Mouse (Mus musculus): Measurements from ENCODE around the gene Gcn1l1.

Gene Gcn1l1

GRCm38 (mm10) chr5:115535635-115536034 lies 29.4 kb upstream of the Gcn1l1 start:
- DNase-seq: no peak

- peak; percentile 49 to 61 for DNase-seq
These were observed 26.9 kb upstream of the Gcn1l1 start for GRCm38 (mm10) chr5:115538017-115538692.

DNA sequence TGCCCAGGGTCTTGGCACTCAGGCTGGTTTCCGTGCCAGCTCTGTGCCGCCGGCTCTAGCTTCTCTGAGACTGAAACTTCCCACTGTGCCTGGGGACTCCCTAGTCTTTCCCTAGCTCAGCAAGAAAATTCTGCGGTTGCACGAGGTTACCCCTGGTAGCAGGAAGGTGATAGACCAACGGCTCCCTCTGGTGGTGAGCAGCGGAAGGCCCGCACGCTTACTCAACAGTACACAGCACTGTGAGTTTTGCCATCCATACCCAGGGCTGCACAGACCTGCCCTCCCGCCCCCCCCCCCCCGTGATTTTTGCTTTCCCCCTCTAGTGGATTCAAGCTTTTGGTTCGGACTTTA lies 26.4 kb upstream of the Gcn1l1 start:
- peak; percentile 94 to 95 for DNase-seq

DNA sequence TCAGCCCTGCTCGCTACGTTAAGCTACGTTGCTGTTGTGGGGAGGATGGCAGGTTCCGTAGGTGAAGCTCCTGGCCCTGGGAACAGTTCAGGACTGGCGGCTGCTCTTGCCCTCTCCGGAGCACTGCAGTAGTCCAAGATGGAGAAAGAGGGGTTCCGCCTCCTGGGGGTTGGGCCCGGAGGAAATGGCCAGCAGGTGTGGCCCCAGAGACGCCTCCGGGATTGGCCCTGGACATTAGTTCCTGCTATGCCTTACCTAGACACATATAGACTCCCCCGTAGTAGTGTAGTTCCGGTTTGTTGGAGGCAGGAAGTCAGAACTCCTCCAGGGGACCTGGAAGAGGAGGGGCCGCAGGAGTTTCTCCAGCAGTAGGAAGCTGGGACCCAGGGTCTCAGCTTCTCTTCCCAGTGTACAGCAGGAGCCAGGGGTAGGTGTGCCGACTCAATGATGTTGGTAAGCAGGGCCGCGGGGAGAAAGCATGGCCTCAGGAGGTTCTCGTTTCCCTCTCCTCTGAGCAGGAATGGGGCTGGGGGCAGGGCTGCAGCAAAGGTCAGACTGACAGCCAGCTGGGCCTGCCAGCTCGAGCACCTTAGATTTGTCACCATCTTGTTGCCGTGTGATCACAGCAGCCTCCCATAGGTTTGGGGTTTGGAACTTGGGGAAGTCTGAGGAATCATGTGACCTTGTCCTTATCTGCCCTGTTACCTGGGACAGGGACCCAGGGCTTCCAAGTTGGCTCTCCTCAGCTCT lies 22.2 kb upstream of the Gcn1l1 start:
- peak in 1 of 2 experiments; percentile 20 for DNase-seq

DNA sequence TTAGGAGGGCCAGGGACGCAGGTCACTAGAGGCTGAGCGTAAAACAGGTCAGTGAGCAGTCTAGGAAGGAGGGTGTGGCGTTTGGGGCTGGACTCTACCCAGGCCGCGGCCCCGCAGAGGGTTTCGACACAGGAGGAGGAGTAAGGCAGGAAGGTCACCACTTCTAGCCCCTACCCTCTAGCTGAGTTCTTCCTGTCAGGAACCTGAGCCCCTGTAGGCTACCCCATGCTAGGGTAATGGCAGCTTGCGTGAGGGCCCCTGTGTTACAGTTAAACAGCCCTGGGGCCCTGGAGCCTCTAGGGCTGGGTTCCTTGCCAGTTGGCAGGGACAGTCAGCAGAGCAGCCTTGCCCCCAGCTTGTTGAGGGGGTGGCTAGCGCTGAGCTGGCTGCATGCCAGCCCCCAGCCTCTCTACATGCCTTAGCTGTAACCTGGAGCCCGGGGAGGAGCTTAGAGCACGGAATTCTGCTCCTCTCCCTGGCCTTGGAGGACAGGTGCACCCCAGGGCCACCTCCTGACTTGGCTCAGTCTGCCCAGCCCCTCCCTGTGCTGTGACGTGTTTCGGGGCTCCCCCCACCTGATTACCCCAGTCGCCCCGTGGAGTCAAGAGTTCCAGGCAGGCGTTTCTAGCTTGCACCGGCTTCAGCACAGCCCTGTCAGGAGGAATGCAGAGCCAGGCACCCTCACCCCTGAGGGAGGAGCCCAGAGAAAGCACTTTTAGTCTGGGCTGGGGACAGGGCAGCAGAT lies 21.4 kb upstream of the Gcn1l1 start:
- peak; percentile 86 to 87 for DNase-seq

GRCm38 (mm10) chr5:115544655-115545185 lies 20.3 kb upstream of the Gcn1l1 start:
- peak; percentile 43 to 52 for DNase-seq

- peak in 1 of 2 experiments; percentile 49 for DNase-seq
These were observed 19.4 kb upstream of the Gcn1l1 start for GRCm38 (mm10) chr5:115545636-115546035.

DNA sequence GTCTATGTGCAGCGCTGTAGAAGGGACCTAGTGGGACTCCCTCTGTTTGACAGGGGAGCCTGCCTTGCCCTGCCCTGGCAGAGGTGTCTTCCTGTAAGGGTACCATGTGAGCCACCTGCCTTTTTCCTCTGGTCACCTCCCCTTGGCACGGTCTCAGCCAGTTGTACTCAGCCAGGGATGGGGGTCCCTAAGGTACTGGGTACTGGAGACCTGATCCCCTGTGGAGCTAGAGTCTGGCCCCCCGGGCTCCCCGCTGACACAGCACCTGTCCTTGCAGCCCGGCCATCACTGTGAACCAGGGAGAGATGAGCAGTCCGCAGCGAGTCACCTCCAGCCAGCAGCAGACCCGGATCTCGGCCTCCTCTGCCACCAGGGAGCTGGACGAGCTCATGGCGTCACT lies 18.5 kb upstream of the Gcn1l1 start:
- peak; percentile 52 to 71 for DNase-seq

- no peak for DNase-seq
These were observed 18.0 kb upstream of the Gcn1l1 start for GRCm38 (mm10) chr5:115547014-115547413.

GRCm38 (mm10) chr5:115547421-115547820 lies 17.6 kb upstream of the Gcn1l1 start:
- peak; percentile 68 to 70 for DNase-seq

DNA sequence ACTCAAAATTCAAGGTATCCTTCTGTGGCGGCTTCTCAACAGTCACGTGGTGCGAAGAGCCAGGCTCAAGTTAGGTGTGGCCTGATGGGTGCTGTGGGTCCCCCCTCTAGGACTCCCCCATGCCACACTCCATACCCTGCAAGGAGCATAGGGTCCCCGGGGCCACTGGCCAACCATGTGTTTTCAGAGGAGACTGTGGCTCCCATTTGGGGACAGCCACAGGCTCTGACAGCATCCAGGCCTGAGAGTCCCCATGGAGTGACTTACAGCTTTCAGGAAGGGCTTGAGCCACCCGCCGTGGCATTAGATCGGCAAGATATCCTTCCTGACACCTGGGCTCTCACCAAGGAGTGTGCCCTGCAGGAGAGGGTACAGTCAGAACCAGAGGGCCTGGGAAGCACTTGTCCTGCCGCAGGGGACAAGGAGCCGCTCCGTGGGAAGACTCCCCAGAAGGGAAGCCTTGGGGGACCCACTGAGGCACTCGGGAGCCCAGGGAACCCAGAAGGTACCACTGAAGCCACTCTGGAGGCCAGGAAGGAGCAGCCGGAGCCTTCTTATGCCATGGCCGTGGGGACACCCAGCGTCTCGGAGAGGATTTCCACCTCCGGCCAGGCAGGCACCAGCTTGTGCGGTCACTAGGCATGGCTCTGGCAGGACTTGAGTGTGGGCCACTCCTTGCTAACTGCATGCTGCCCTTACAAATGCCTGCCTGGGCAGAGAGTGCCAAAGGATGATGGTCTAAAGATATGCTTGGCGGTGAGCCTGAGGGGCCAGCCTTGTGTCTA lies 16.4 kb upstream of the Gcn1l1 start:
- peak; percentile 48 to 50 for DNase-seq

DNA sequence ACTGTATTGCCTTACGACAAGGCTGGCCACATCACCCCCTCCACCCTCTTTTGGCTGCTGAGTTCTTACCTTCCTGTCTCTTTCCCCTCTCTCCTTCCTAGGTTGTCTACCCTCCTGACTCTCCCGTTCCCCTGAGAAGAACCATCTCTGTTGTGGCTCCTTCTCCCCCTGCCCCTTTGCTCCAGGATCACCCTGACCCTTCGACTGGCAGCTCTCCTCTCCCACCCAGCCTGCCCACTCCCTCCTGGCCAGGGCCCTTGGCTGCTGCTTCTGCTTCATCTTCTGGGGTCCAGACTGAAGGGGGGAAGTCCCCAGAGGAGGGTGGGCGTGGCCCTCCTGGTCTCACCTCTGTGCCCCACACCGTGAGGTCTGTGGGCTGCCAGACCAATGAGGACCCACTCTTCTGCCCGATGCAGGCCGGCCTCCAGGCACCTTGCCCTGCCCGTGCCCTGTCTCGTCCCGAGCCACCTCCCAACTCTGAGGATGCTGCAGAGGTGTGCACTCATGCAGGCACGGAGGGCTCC lies 14.5 kb upstream of the Gcn1l1 start:
- DNase-seq: peak in 1 of 2 experiments; percentile 16

- no peak for DNase-seq
These were observed 13.7 kb upstream of the Gcn1l1 start for GRCm38 (mm10) chr5:115551386-115551785.

DNA sequence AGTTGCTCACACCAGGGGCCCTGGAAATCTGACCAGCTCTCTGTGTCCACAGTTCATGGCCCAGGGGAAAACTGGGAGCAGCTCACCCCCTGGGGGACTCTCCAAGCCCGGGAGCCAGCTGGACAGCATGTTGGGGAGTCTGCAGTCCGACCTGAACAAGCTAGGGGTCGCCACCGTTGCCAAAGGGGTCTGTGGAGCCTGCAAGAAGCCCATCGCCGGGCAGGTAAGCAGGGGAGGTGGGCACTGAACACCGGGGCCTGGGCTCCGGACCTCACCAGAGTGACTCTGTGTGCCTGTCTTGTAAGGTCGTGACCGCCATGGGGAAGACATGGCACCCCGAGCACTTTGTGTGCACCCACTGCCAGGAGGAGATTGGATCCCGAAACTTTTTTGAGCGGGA lies 13.3 kb upstream of the Gcn1l1 start:
- no peak for DNase-seq

GRCm38 (mm10) chr5:115553801-115554420 lies 11.1 kb upstream of the Gcn1l1 start:
- DNase-seq: no peak

DNA sequence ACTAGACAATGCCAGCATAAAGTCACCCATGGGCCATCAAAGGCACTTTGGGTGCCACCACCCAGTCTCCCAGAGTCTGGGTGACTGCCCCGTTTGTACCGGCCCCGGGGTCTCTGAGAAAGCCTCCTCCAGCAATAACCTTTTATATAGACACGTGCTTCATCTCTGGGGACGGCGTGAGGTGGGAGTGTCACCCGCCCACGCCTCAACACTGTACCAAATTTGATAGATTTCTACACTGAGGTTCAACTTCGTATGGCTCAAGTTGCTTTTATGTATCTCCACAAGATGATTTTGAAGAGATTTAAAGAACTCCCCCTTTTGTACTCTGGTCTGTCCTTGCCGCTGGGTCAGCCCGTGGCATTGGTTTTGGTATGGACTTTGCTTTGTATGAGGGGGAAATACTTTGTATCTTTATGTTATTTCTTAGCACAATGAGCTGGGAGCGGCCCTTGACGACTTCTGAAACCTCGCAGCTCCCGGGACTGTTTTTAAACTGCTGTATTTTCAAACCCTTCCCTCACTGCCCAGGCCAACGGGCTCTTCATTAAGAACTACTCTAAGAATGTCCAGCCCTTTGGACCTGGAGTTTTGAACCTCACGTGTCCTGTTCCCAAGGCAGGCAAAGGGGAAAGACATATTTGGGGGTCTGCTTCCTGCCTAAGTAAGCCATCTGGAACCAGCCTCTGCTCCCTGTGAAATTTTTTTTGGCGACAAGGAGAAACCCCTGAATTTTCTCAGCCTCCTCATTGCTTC lies 10.3 kb upstream of the Gcn1l1 start:
- DNase-seq: no peak

- peak; percentile 79 to 86 for DNase-seq
These were observed 8.8 kb upstream of the Gcn1l1 start for GRCm38 (mm10) chr5:115556217-115556616.

GRCm38 (mm10) chr5:115558182-115558794 lies 6.8 kb upstream of the Gcn1l1 start:
- no peak for DNase-seq

DNA sequence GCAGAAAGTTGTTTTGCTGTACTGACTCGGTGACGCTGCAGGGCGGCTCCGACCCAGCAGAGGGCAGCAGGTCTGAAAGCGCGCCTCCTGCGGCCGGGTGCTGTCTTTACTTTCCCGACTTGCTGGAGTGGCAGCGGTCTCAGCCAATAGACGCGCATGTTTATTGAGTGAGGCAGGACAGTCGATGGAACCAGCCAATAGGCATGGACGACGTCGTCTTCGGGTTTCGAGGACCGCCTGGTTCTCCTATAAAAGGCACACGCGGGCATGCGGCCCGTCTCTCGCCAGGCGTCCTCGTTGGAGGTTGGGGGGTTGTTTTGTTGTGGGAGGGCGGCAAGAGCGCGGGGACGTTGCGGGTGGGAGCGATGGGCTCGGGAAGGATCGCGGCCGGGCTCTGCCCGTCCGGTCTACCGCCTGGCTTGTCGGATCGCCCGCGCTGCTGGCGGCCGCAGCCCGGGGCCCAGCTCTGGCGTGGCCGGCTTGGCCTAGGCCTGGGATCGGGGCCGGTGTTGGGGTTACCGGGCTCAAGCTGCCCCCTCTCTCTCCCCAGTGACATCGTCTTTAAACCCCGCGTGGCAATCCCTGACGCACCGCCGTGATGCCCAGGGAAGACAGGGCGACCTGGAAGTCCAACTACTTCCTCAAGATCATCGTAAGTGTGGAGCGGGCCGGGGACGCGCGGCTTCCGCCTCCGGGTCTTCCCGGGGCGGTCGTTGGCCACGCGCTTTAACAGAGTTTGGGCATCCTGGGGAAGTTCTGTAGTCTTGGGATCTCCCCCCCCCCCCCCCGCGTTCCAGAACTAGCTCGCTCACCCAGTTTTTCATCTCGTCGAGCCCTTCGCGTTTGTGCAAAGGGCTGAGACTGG lies 5.6 kb upstream of the Gcn1l1 start, which contains the start of gene Rplp0:
Rplp0 (plus strand) TSS at position 231 of the 865 bp plus-strand sequence.
- DNase-seq: peak; percentile 98 to 100
